Mouse (Mus musculus): ENCODE measurements around the gene Thnsl1. TPM values are rescaled to one million over a fixed set of nuclear protein-coding genes. Genes with fewer than 3 reads are reported as not detected.

Gene Thnsl1
- 6.9 and 7.3 TPM in 2 replicates for polyA plus RNA-seq (2014; fragmentation: Nextera tagmentation; extraction: Ambion mirVana)

GRCm38 (mm10) chr2:21204912-21205830 is at the start of gene Thnsl1, which contains the start of gene Enkur:
TSS of gene Thnsl1 (plus strand) at chr2:21205724.
TSS of gene Enkur (minus strand) at chr2:21205365.
- peak within 1 kb of the TSS; percentile 66 for H3K4me2 ChIP-seq
- H3K4me1 ChIP-seq (ENCODE audit: control insufficient read depth, insufficient read depth, low read length) = no peaks in the 10 kb centered on the region
- peak within 1 kb of the TSS; percentile 56 for H3K4me3 ChIP-seq (ENCODE audit: low read depth, low read length)
- no peaks in the 10 kb centered on the region for H3K36me3 ChIP-seq (ENCODE audit: control insufficient read depth, insufficient read depth, low read length)
- H3K9ac ChIP-seq (ENCODE audit: low read depth, low read length) = peak within 1 kb of the TSS; percentile 70
- peak; percentile 100 for ATAC-seq (replicated peaks; ENCODE audit: insufficient number of reproducible peaks, low FRiP score, low TSS enrichment)
- no peaks in the 10 kb centered on the region for H3K27me3 ChIP-seq (ENCODE audit: control insufficient read depth, insufficient read depth, low read length)
- 2% methylated on average over 43 of the region's 43 CpGs for WGBS (ENCODE audit: insufficient replicate concordance)
- H3K9me3 ChIP-seq (replicated peaks; ENCODE audit: control insufficient read depth, low read length) = no peaks in the 10 kb centered on the region
- H3K27ac ChIP-seq (ENCODE audit: low read depth, low read length) = peak within 1 kb of the TSS; percentile 59; the same call in 1 of the 2 replicates

GRCm38 (mm10) chr2:21164296-21164695 is 41.2 kb upstream of the Thnsl1 start:
- whole genome bisulfite sequencing (ENCODE audit: insufficient replicate concordance) = 72% methylated on average over 8 of the region's 8 CpGs
- Histone ChIP-seq H3K36me3 (ENCODE audit: control insufficient read depth, insufficient read depth, low read length) (no peaks in the 10 kb centered on the region), H3K9me3 (replicated peaks; ENCODE audit: control insufficient read depth, low read length) (no peaks in the 10 kb centered on the region), H3K4me2 (no peak overlapping the region), H3K27me3 (ENCODE audit: control insufficient read depth, insufficient read depth, low read length) (no peaks in the 10 kb centered on the region), H3K4me3 (ENCODE audit: low read depth, low read length) (no peak overlapping the region), H3K9ac (ENCODE audit: low read depth, low read length) (no peak overlapping the region), H3K27ac (ENCODE audit: low read depth, low read length) (no peak overlapping the region), H3K4me1 (ENCODE audit: control insufficient read depth, insufficient read depth, low read length) (no peaks in the 10 kb centered on the region)
- no peak for ATAC-seq (replicated peaks; ENCODE audit: insufficient number of reproducible peaks, low FRiP score, low TSS enrichment)

- ATAC-seq (replicated peaks; ENCODE audit: insufficient number of reproducible peaks, low FRiP score, low TSS enrichment) = no peak
- Histone ChIP-seq H3K36me3 (ENCODE audit: control insufficient read depth, insufficient read depth, low read length) (no peaks in the 10 kb centered on the region), H3K9ac (ENCODE audit: low read depth, low read length) (no peak overlapping the region), H3K9me3 (replicated peaks; ENCODE audit: control insufficient read depth, low read length) (no peaks in the 10 kb centered on the region), H3K4me1 (ENCODE audit: control insufficient read depth, insufficient read depth, low read length) (no peaks in the 10 kb centered on the region), H3K27ac (ENCODE audit: low read depth, low read length) (no peak overlapping the region), H3K4me2 (no peak overlapping the region), H3K27me3 (ENCODE audit: control insufficient read depth, insufficient read depth, low read length) (no peaks in the 10 kb centered on the region), H3K4me3 (ENCODE audit: low read depth, low read length) (no peak overlapping the region)
- 57% methylated on average over 1 of the region's 1 CpGs for WGBS (ENCODE audit: insufficient replicate concordance)
These were observed 37.6 kb upstream of the Thnsl1 start for GRCm38 (mm10) chr2:21167916-21168315.

GRCm38 (mm10) chr2:21172797-21173196 is 32.7 kb upstream of the Thnsl1 start:
- H3K9me3 ChIP-seq (replicated peaks; ENCODE audit: control insufficient read depth, low read length) = no peaks in the 10 kb centered on the region
- WGBS (ENCODE audit: insufficient replicate concordance) = 76% methylated on average over 3 of the region's 3 CpGs
- no peak overlapping the region for H3K4me2 ChIP-seq
- no peaks in the 10 kb centered on the region for H3K36me3 ChIP-seq (ENCODE audit: control insufficient read depth, insufficient read depth, low read length)
- H3K27ac ChIP-seq (ENCODE audit: low read depth, low read length) = no peak overlapping the region
- no peak overlapping the region for H3K9ac ChIP-seq (ENCODE audit: low read depth, low read length)
- no peak for ATAC-seq (replicated peaks; ENCODE audit: insufficient number of reproducible peaks, low FRiP score, low TSS enrichment)
- H3K4me1 ChIP-seq (ENCODE audit: control insufficient read depth, insufficient read depth, low read length) = no peaks in the 10 kb centered on the region
- no peak overlapping the region for H3K4me3 ChIP-seq (ENCODE audit: low read depth, low read length)
- H3K27me3 ChIP-seq (ENCODE audit: control insufficient read depth, insufficient read depth, low read length) = no peaks in the 10 kb centered on the region

GRCm38 (mm10) chr2:21179136-21179535 is 26.4 kb upstream of the Thnsl1 start:
- Histone ChIP-seq H3K4me2 (no peak overlapping the region), H3K9ac (ENCODE audit: low read depth, low read length) (no peak overlapping the region), H3K36me3 (ENCODE audit: control insufficient read depth, insufficient read depth, low read length) (no peaks in the 10 kb centered on the region), H3K27ac (ENCODE audit: low read depth, low read length) (no peak overlapping the region), H3K4me1 (ENCODE audit: control insufficient read depth, insufficient read depth, low read length) (no peaks in the 10 kb centered on the region), H3K9me3 (replicated peaks; ENCODE audit: control insufficient read depth, low read length) (no peaks in the 10 kb centered on the region), H3K4me3 (ENCODE audit: low read depth, low read length) (no peak overlapping the region), H3K27me3 (ENCODE audit: control insufficient read depth, insufficient read depth, low read length) (no peaks in the 10 kb centered on the region)
- 91% methylated on average over 5 of the region's 5 CpGs for WGBS (ENCODE audit: insufficient replicate concordance)
- ATAC-seq (replicated peaks; ENCODE audit: insufficient number of reproducible peaks, low FRiP score, low TSS enrichment) = no peak

- no peaks in the 10 kb centered on the region for H3K36me3 ChIP-seq (ENCODE audit: control insufficient read depth, insufficient read depth, low read length)
- H3K9me3 ChIP-seq (replicated peaks; ENCODE audit: control insufficient read depth, low read length) = no peaks in the 10 kb centered on the region
- 55% methylated on average over 1 of the region's 1 CpGs for WGBS (ENCODE audit: insufficient replicate concordance)
- no peak overlapping the region for H3K27ac ChIP-seq (ENCODE audit: low read depth, low read length)
- H3K4me2 ChIP-seq = no peak overlapping the region
- no peak overlapping the region for H3K4me3 ChIP-seq (ENCODE audit: low read depth, low read length)
- no peak for ATAC-seq (replicated peaks; ENCODE audit: insufficient number of reproducible peaks, low FRiP score, low TSS enrichment)
- H3K9ac ChIP-seq (ENCODE audit: low read depth, low read length) = no peak overlapping the region
- no peaks in the 10 kb centered on the region for H3K27me3 ChIP-seq (ENCODE audit: control insufficient read depth, insufficient read depth, low read length)
- H3K4me1 ChIP-seq (ENCODE audit: control insufficient read depth, insufficient read depth, low read length) = no peaks in the 10 kb centered on the region
These were observed 22.7 kb upstream of the Thnsl1 start for GRCm38 (mm10) chr2:21182811-21183210.

GRCm38 (mm10) chr2:21187576-21187975 is 17.9 kb upstream of the Thnsl1 start:
- H3K9me3 ChIP-seq (replicated peaks; ENCODE audit: control insufficient read depth, low read length) = no peaks in the 10 kb centered on the region
- 56% methylated on average over 7 of the region's 7 CpGs for whole genome bisulfite sequencing (ENCODE audit: insufficient replicate concordance)

GRCm38 (mm10) chr2:21188610-21189009 is 16.9 kb upstream of the Thnsl1 start:
- H3K4me1 ChIP-seq (ENCODE audit: control insufficient read depth, insufficient read depth, low read length) = no peaks in the 10 kb centered on the region
- no peaks in the 10 kb centered on the region for H3K27me3 ChIP-seq (ENCODE audit: control insufficient read depth, insufficient read depth, low read length)
- 80% methylated on average over 4 of the region's 4 CpGs for WGBS (ENCODE audit: insufficient replicate concordance)
- no peak overlapping the region for H3K9ac ChIP-seq (ENCODE audit: low read depth, low read length)
- H3K4me2 ChIP-seq = no peak overlapping the region
- no peak overlapping the region for H3K4me3 ChIP-seq (ENCODE audit: low read depth, low read length)
- ATAC-seq (replicated peaks; ENCODE audit: insufficient number of reproducible peaks, low FRiP score, low TSS enrichment) = no peak
- H3K9me3 ChIP-seq (replicated peaks; ENCODE audit: control insufficient read depth, low read length) = no peaks in the 10 kb centered on the region
- no peaks in the 10 kb centered on the region for H3K36me3 ChIP-seq (ENCODE audit: control insufficient read depth, insufficient read depth, low read length)
- no peak overlapping the region for H3K27ac ChIP-seq (ENCODE audit: low read depth, low read length)

More at GRCm38 (mm10) chr2:21187576-21187975, 17.9 kb upstream of the Thnsl1 start:
- Histone ChIP-seq H3K4me1 (ENCODE audit: control insufficient read depth, insufficient read depth, low read length) (no peaks in the 10 kb centered on the region), H3K36me3 (ENCODE audit: control insufficient read depth, insufficient read depth, low read length) (no peaks in the 10 kb centered on the region), H3K9ac (ENCODE audit: low read depth, low read length) (no peak overlapping the region), H3K27ac (ENCODE audit: low read depth, low read length) (no peak overlapping the region), H3K4me3 (ENCODE audit: low read depth, low read length) (no peak overlapping the region), H3K27me3 (ENCODE audit: control insufficient read depth, insufficient read depth, low read length) (no peaks in the 10 kb centered on the region), H3K4me2 (no peak overlapping the region)
- ATAC-seq (replicated peaks; ENCODE audit: insufficient number of reproducible peaks, low FRiP score, low TSS enrichment) = no peak
